Mouse (Mus musculus) mesoderm, embryonic 11.5 days (tissue): ENCODE results near the gene Clec16a.
A peak's percentile ranks its signal among the peaks of the same experiment; 100 is the strongest.

ENCODE experiments used
- DNase-seq: peaks from one replicate; pipeline ENCODE4 v3.0.0-alpha.2; 2012; ENCODE audit warnings: low read depth, low spot score

The Clec16a gene

GRCm38 (mm10) chr16:10581234-10581898 lies 36.2 kb downstream of the Clec16a start:
- no peak for DNase-seq

- DNase-seq: no peak
Observed at GRCm38 (mm10) chr16:10585165-10585564, 40.0 kb downstream of the Clec16a start.

- no peak for DNase-seq
Observed at GRCm38 (mm10) chr16:10586546-10586945, 41.4 kb downstream of the Clec16a start.

DNA sequence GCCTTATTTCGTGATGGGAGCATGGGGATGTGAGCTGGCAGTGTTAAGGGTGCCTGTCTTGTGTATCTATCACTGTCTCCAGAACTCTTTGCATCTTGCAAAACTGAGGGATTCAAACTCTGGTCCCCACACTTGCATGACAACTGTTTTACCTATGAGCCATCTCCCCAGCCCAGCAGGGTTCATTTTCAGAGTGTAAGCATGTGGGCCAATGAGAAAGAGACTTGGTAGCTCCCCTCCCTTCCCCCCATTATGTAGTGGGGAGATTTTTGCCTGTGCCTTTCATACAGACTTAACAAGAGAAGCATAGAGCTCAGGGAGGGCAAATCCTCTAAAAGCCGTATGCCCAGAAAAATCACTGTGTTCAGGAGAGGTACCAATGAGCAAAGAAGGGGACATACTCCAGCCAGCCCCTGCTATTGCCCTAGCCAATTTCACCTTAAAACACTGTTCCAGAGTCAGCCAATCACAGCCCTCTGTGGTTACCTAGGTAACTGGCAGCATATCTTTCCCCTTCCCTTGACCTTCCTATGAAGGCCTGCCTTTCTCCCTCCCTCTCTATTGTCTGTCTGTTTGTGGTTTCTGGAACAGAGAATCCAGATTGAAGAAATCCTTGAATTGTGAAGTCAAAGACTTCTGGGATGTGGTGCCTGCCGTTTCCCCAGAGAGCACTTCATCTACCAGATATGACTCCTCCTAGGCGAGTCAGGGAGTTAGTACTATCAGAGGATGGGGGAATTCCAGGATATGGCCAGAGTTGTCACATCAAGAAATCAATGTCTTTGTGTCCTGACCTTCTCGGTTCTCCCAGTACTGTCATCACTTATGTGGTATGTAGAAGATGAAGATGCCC lies 55.0 kb downstream of the Clec16a start:
- peak; percentile 13 for DNase-seq

- DNase-seq: no peak
Observed at GRCm38 (mm10) chr16:10607802-10608201, 62.7 kb downstream of the Clec16a start.

DNA sequence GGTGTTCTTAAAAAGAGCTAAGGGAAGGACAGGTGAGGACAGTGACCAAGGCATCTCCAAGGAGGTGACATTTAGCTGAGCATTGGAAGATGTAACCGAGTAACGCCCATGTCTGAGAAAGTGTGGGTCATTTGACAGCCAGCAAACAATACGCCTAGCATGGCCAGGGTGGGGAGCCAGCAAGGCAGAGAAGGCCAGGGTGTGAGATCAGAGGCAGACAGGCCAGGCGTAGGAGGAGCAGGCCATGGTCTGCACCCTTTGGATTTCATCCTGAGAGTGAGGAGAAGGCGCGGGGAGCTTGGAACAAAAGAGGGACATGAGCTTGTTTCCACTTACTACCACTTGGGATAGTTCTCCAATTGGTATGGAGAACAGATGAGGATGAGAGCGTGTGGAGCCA lies 64.8 kb downstream of the Clec16a start:
- DNase-seq: no peak

- no peak for DNase-seq
Observed at GRCm38 (mm10) chr16:10610801-10611200, 65.7 kb downstream of the Clec16a start.

DNA sequence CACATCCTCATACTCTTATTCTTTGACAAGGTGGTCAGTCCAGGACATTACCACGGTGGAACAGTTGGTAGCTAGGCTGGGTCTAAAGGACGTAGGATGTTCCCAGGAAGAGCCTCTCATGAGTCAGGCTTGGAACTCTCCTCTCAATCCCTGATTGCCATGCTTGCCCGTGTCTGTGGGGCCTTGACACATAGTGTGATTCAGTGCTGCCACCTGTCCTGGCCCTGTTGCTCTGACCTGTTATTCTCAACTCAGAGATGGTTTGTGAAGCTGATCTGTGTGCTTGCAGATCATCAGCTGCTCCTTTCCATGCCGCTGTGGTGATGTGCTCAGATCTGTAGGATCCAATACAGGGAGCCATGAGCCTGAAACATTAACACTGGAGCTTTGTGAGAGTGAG lies 66.2 kb downstream of the Clec16a start:
- no peak for DNase-seq

DNA sequence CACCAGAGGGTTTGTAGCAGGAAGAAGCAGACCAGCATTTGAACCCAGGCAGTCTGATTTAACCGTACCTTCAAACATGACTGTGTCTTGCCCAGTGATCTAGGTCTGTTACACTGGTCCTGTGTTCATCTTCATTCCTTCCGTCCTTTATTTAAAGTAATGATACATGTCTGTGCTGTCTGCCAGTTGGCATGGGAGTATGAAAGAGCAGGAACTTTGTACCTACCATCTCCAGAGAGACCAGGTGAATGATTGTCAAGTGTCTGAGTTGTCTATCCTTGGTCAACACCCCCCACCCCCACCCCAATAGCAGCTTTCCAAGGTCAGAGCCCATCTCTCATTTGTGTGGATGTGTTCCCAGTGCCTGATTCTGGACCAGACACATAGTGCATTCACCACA lies 68.9 kb downstream of the Clec16a start:
- no peak for DNase-seq

DNA sequence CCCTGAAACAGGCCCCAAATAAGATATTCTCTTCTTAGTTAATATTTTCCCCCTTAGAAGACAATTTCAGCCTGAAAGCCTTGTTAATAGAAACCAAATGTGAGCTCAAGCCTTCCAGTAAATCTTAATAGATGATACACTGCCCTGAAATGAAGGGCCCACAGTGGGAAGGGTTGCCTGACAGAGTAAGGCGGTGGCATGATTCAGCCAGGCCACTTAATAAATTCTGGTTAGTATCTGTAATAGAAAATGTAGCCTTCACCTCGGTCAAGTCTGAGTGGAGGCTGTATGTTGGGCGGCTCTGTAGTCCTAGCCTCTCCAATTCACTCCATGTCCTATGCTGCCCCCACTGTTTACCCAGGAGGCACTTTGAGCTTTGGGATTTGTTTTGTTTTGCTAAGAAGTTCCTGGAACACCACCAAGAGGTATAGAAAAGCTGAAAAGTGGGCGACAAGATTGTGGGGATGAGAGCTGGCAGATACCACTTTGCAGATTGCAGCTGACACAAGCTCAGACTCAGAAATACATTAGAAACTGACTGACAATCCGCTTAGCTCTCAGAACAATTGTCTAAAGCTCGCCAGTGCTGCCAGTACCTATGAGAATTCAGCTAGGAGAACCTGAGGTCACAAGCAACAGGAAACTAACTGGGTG lies 75.9 kb downstream of the Clec16a start:
- no peak for DNase-seq

- no peak for DNase-seq
Observed at GRCm38 (mm10) chr16:10621710-10622109, 76.6 kb downstream of the Clec16a start.

DNA sequence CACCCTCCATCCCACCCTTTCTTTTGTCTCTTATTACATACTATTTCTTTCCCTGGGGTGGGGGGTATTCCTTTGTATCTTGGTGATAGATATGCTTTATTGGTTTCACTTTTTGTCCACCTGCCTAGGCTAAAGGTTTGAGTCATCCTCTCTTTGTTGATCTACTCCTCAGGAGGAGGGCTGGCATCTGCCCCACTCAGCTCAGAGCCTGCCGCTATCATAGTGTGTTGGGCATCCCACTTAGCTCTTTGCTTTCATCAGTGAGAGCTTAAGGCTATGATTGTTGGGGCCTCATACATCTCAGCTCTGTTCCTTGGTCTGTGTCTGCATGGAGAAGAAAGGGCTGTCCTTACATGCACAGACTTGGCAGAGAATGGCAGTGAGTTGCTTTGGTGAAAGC lies 81.0 kb downstream of the Clec16a start:
- DNase-seq: no peak

DNA sequence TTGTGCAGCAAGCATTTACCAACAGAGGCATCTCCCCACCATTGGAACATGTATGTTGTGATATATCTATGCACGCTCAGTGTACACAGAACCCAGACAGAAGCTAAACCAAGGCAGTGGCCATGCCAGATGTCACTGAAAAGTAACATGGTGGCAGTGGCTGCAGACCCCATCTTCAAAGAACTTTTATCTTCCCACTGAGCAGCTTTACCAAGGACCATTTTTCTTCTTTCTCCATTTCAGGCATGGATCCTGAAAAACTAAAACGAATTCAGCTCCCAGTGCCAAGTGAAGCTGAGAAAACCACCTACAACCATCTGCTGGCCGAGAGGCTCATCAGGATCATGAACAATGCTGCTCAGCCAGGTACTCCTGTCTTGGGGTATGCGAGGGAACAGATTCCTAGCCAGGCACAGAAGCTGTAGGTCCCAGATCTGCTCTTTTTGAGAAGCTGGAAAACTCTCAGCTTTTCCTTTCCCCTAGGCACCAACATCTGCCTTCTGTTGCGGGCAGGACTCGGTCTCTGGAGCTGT lies 82.1 kb downstream of the Clec16a start:
- no peak for DNase-seq

- DNase-seq: no peak
Observed at GRCm38 (mm10) chr16:10628030-10628555, 83.0 kb downstream of the Clec16a start.

GRCm38 (mm10) chr16:10628960-10629359 lies 83.8 kb downstream of the Clec16a start:
- DNase-seq: no peak

DNA sequence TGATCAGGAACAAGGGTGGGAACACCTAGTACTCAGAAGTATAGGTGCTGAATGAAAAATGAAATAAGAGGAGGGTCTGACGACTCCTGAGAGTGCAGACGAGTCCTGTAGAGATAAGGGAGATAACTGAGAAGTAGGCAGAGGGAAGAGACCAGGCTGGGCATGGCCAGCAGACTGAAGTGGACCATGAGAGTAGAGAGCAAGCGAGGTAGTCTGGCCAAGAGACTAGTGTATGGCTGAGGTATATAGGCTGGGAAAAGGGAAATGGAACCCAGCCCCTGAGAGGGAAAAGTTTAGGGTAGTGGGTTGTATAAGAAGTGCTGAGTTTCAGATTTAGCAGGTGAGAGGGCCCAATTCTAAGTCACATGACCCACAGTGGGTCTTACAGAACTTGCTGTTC lies 84.2 kb downstream of the Clec16a start:
- no peak for DNase-seq

DNA sequence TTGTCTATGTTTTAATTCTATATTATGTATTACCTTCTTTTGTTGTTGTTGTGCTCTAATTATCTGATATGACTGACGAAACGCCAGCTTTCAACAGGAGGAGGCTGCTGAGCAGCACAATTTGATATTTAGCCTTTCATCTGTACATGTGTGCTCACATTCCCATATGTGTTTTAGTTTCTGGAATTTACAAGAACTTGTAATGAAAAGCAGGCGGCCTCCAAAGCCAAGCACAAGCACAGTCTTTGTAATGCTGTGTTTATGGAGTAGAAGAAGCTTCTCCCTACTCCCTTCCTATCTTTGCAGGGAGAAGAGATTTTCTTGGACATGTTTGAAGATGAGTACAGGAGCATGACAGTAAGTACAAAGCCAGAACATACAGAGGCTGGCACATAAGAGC lies 89.8 kb downstream of the Clec16a start:
- DNase-seq: no peak

DNA sequence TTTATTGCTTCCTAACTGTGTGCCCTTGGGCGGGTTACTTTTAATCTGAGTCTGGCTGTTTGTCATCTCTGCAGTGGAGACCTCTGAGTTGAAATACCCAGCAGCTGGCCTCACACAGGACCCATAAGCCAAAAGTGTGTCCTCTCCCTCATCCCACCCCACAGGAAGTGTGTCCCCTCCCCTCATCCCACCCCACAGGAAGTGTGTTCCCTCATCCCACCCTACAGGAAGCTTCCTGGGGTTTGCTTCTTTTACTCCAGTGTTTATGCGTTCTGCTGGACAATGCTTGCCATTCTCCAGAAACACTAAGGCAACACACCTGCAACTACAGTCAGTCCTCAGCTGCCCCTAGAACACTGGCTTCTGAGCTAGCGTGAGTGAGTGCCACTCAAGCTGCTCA lies 92.8 kb downstream of the Clec16a start:
- DNase-seq: no peak

- no peak for DNase-seq
Observed at GRCm38 (mm10) chr16:10639111-10639889, 94.2 kb downstream of the Clec16a start.

DNA sequence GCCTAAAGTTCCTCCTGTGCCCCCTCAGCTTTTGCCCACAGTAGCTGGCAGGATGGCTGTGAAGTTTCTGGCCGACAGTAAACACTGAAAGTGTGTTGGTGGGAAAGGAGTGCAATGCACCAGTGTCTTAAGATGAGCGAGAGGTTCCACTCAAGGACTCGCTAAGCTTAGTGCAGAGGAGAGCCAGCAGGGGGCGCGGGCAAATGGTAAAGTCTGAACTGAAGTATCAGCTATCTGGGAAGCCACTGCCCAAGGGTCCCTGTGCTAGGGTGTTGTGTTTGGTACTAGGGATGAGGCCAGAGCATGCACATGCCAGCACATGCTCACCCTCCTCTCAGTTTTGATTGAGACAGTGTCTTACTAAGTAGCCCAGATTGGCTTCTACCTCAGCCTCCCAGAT lies 94.9 kb downstream of the Clec16a start:
- peak; percentile 69 for DNase-seq

GRCm38 (mm10) chr16:10641146-10641545 lies 96.0 kb downstream of the Clec16a start:
- DNase-seq: no peak
